Mouse (Mus musculus) liver, adult 2 months (tissue): ENCODE results near the gene Prr22.

ENCODE experiments used
- CTCF ChIP-seq: fragments of 200-500 bp; IDR thresholded peaks from 2 replicates; pipeline ENCODE4 v1.5.1; 2011; ENCODE audit warnings: low read depth, low read length, control low read depth
- POLR2A ChIP-seq: fragments of 200-500 bp; IDR thresholded peaks from 2 replicates; pipeline ENCODE4 v1.6.1; 2011; ENCODE audit warnings: low read length, control low read depth; ENCODE audit not compliant: insufficient read depth; ENCODE audit errors: extremely low read depth

DNA sequence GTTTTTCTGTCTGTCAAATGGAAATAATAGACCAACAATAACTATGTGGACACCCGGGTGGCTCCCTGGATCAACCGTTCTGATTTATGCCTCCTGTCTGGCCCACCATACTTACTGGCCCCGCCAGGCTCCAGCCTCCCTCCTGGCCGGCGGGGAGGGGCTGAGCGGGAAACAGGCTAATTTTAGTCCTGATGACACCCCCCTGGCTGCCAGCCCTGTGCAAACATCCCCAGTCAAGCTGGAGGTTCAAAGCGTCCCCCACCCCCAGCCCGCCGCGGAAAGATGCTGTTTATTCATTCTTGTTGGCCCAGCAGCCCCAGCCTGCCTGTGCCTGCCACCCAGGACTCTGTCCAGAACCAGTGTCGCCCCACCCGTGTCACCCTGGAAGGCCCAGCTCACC, 41.9 kb upstream of the Prr22 start:
- TF ChIP-seq CTCF (no peak), POLR2A (no peak)
